Mouse (Mus musculus): ENCODE measurements around the gene Herc4.

DNA sequence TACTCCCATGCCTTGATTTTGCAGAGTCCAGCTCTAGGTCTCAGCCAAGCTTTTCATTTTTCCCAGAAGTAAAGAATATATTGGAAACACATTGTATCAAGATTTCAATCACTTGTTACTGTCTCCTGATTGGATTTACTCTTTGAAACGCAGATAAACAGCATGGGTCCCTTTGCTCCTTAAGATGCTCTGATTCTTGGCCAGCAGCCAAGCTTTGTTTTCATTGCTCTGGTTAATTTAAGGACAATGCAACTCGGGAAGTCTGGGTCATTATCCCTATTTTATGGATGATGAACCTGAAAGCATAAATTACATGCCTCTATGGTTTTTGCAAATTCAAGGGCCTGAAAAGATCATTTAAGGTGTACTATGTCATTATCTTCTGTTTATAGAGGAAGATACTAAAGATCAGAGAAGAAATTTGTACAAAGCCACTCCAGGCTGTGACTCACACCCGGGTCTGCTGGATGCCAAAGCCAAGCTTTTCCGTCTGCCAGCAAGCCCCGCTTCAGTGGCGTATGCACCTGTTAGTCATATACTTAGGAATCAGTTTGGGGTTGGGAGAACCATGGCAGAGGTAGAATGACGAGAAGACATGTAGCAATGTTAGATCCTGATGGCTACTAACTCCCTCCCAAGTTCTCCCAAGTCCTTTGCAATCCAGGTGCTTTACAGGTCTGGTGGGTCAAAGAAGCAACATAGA is 22.4 kb upstream of the Herc4 start:
- TF ChIP-seq CTCF (IDR thresholded peaks at IDR 0.05; ENCODE audit: low read depth) = no peak
- no peak for TF ChIP-seq EP300 (IDR thresholded peaks at IDR 0.05; ENCODE audit: low read depth)
